Mouse (Mus musculus) stomach, embryonic 14.5 days (tissue): ENCODE data around the gene Dctn5. TPM values are rescaled to one million over a fixed set of nuclear protein-coding genes. Genes with fewer than 3 reads are reported as not detected.

ENCODE experiments used
- polyA plus RNA-seq: library from polyadenylated mRNA; unstranded; fragments of >200 nt; fragmentation: Nextera tagmentation; extraction: Ambion mirVana; gene quantifications from 2 replicates; pipeline ENCODE4 v1.2.1, GENCODE M21; 2014

The Dctn5 gene
- polyA plus RNA-seq, 1 experiment from 2014 or later, result 129 TPM

Other genes starting within 250 kb of the Dctn5 start
- 20.5 and 22.5 TPM in 2 replicates for gene Cog7, start 151.3 kb upstream of the Dctn5 start, polyA plus RNA-seq
- 48.2 and 57.7 TPM in 2 replicates for gene Gga2, start 111.8 kb upstream of the Dctn5 start, polyA plus RNA-seq
- gene Ubfd1, start 65.9 kb upstream of the Dctn5 start, polyA plus RNA-seq, result 77.5 and 86.2 TPM in 2 replicates
- 17.9 and 18.7 TPM in 2 replicates for gene Ears2, start 65.8 kb upstream of the Dctn5 start, polyA plus RNA-seq
- gene Ndufab1, start 31.2 kb upstream of the Dctn5 start, polyA plus RNA-seq, result 623 and 627 TPM in 2 replicates
- 19.9 and 20.0 TPM in 2 replicates for gene Palb2, start 56 bp upstream of the Dctn5 start, polyA plus RNA-seq
- gene Plk1, start 26.4 kb downstream of the Dctn5 start, polyA plus RNA-seq, result 91.2 and 92.3 TPM in 2 replicates
- gene Ern2, start 53.2 kb downstream of the Dctn5 start, polyA plus RNA-seq, result 12.8 and 13.3 TPM in 2 replicates
- gene Chp2, start 86.5 kb downstream of the Dctn5 start, polyA plus RNA-seq, result not detected in 2 replicates
- 18.3 and 18.4 TPM in 2 replicates for gene Prkcb, start 155.7 kb downstream of the Dctn5 start, polyA plus RNA-seq